ENCODE assay signal across 28 mouse cellular contexts in genomic region chr13:55258651-55259050, GRCm38 (mm10). TPM values are rescaled to one million over a fixed set of nuclear protein-coding genes. Genes with fewer than 3 reads are reported as not detected.
DNase-seq lines count a peak whose midpoint lies in the region; ATAC-seq and TF ChIP-seq lines count a peak whose summit lies in the region.
"Had no signal": no experiment of that assay in that cellular context is flagged by ENCODE, and none has a peak within 500 bp of the region (broad histone marks: within the 10 kb centered on the region; RNA-seq: fewer than 3 reads in every experiment).

No protein-coding gene starts in this region.

- H3K4me3 ChIP-seq in gastrocnemius, adult 2 months: no peak overlapping the region
- H3K4me3 ChIP-seq in lung, postnatal 0 days (ENCODE audit: low read depth, low read length): no peak overlapping the region
- no peak overlapping the region for H3K4me3 ChIP-seq in MEL (ENCODE audit: control insufficient read depth in 1 of 2, insufficient read depth in 1 of 2, low read depth in 2 of 2, low read length in 2 of 2)
- H3K4me3 ChIP-seq in stomach, postnatal 0 days (ENCODE audit: low read depth, low read length): no peak overlapping the region
- H3K4me3 ChIP-seq: embryonic facial prominence, embryonic 12.5 days; hindbrain, embryonic 10.5 days; hindbrain, embryonic 15.5 days; liver, embryonic 12.5 days; midbrain, embryonic 15.5 days had no signal

- 95% methylated on average over 3 of the region's 3 CpGs for WGBS in lung, postnatal 0 days
- WGBS in stomach, postnatal 0 days: 98% methylated on average over 3 of the region's 3 CpGs

- no peak for ATAC-seq in lung, postnatal 0 days
- no peak for ATAC-seq in stomach, postnatal 0 days (ENCODE audit: low FRiP score, low TSS enrichment)
- ATAC-seq: forebrain, embryonic 14.5 days; liver, embryonic 12.5 days; liver, postnatal 0 days; midbrain, embryonic 15.5 days had no signal

- peak; percentile 26; the same call in 1 of the 2 replicates for TF ChIP-seq CTCF in gastrocnemius, adult 2 months (IDR thresholded peaks at IDR 0.05)
- TF ChIP-seq CTCF in lung, postnatal 0 days (IDR thresholded peaks at IDR 0.05): peak; percentile 25
- peak in 2 of 3 experiments; percentile 8 to 26; a peak in 1 of 6 replicates for TF ChIP-seq CTCF in MEL (IDR thresholded peaks at IDR 0.05 in 2 of 3, conservative IDR thresholded peaks at IDR 0.05 in 1 of 3; ENCODE audit: control insufficient read depth in 1 of 3, insufficient read depth in 1 of 3, low read depth in 2 of 3, low read length in 3 of 3, poor library complexity in 1 of 3, severe bottlenecking in 1 of 3)
- TF ChIP-seq CTCF in stomach, postnatal 0 days (IDR thresholded peaks at IDR 0.05; ENCODE audit: low read depth): peak; percentile 46

- H3K4me1 ChIP-seq in lung, postnatal 0 days (ENCODE audit: insufficient read depth, low read depth, low read length): no peaks in the 10 kb centered on the region; the same call in 1 of the 2 replicates
- H3K4me1 ChIP-seq in MEL (ENCODE audit: control insufficient read depth in 1 of 2, insufficient read depth in 2 of 2, low read length in 2 of 2): no peaks in the 10 kb centered on the region; a peak in 2 of 4 replicates
- no peaks in the 10 kb centered on the region for H3K4me1 ChIP-seq in stomach, postnatal 0 days (replicated peaks; ENCODE audit: control insufficient read depth, insufficient read depth)
- H3K4me1 ChIP-seq: embryonic facial prominence, embryonic 12.5 days; hindbrain, embryonic 10.5 days; hindbrain, embryonic 15.5 days; midbrain, embryonic 15.5 days had no signal

- DNase-seq in gastrocnemius, adult 2 months: no peak
- DNase-seq in gastrocnemius, postnatal 10 days: no peak
- DNase-seq in lung, postnatal 0 days (ENCODE audit: low spot score): no peak
- no peak for DNase-seq in lung, adult 18-20 months
- DNase-seq in MEL (ENCODE audit: low read depth, low spot score): no peak
- no peak for DNase-seq in stomach, postnatal 0 days (ENCODE audit: low spot score)
- DNase-seq in layer of hippocampus, postnatal 36 days: no peak
- DNase-seq in testis, postnatal 10 days (ENCODE audit: low spot score): no peak
- DNase-seq: adrenal gland, postnatal 10 days; cerebellum, adult 8-10 months; cerebellum, postnatal 25 days; heart, postnatal 14 days; kidney, adult 8-10 months; kidney, postnatal 10 days; layer of hippocampus, adult 9-11 months; left cerebral cortex, postnatal 4 days; liver, postnatal 0 days; lung, postnatal 10 days; right cerebral cortex, postnatal 25 days; thymus, postnatal 14 days had no signal

- H3K9me3 ChIP-seq in lung, postnatal 0 days (ENCODE audit: low read length): no peaks in the 10 kb centered on the region
- no peaks in the 10 kb centered on the region for H3K9me3 ChIP-seq in MEL (replicated peaks; ENCODE audit: insufficient read depth, low read length)
- no peaks in the 10 kb centered on the region for H3K9me3 ChIP-seq in stomach, postnatal 0 days (ENCODE audit: control insufficient read depth, low read length)
- H3K9me3 ChIP-seq: embryonic facial prominence, embryonic 12.5 days; G1E; hindbrain, embryonic 10.5 days; hindbrain, embryonic 15.5 days; liver, embryonic 12.5 days; midbrain, embryonic 15.5 days had no signal

- peaks cover 12% of the 10 kb centered on the region; the same call in 1 of the 2 replicates for H3K36me3 ChIP-seq in lung, postnatal 0 days (ENCODE audit: insufficient read depth, low read length)
- H3K36me3 ChIP-seq in MEL (ENCODE audit: control insufficient read depth in 1 of 2, insufficient read depth in 2 of 2, low read length in 2 of 2): peaks cover 0 to 7% of the 10 kb centered on the region in 2 experiments; a peak in 2 of 4 replicates
- H3K36me3 ChIP-seq in stomach, postnatal 0 days (ENCODE audit: control insufficient read depth, insufficient read depth, low read length): peaks cover 8% of the 10 kb centered on the region

- no peak overlapping the region for H3K9ac ChIP-seq in lung, postnatal 0 days (replicated peaks; ENCODE audit: low read depth)
- H3K9ac ChIP-seq in MEL (ENCODE audit: control insufficient read depth, low read depth, low read length, poor library complexity, severe bottlenecking): no peak overlapping the region
- no peak overlapping the region for H3K9ac ChIP-seq in stomach, postnatal 0 days (ENCODE audit: low read length)
- H3K9ac ChIP-seq: embryonic facial prominence, embryonic 12.5 days; hindbrain, embryonic 15.5 days; liver, embryonic 12.5 days; liver, postnatal 0 days; midbrain, embryonic 15.5 days had no signal

- intact Hi-C loops in gastrocnemius, adult 2 months (cut with DNase I): no loop called here

- no peak for TF ChIP-seq RAD21 in MEL (IDR thresholded peaks at IDR 0.05; ENCODE audit: low read depth, low read length)

- H3K4me2 ChIP-seq in lung, postnatal 0 days (replicated peaks; ENCODE audit: low read depth, low read length): no peak overlapping the region
- H3K4me2 ChIP-seq in stomach, postnatal 0 days (replicated peaks; ENCODE audit: low read depth): no peak overlapping the region
- H3K4me2 ChIP-seq: embryonic facial prominence, embryonic 12.5 days; hindbrain, embryonic 15.5 days; liver, embryonic 12.5 days; midbrain, embryonic 15.5 days had no signal

- no peak overlapping the region for H3K27ac ChIP-seq in gastrocnemius, adult 2 months
- H3K27ac ChIP-seq in lung, postnatal 0 days (ENCODE audit: low read length): no peak overlapping the region
- H3K27ac ChIP-seq in MEL (ENCODE audit: control insufficient read depth, low read depth, low read length): no peak overlapping the region
- H3K27ac ChIP-seq in stomach, postnatal 0 days (replicated peaks): no peak overlapping the region
- H3K27ac ChIP-seq: embryonic facial prominence, embryonic 12.5 days; hindbrain, embryonic 10.5 days; hindbrain, embryonic 15.5 days; liver, embryonic 12.5 days; macrophage; midbrain, embryonic 15.5 days had no signal

- no peaks in the 10 kb centered on the region for H3K27me3 ChIP-seq in lung, postnatal 0 days (replicated peaks; ENCODE audit: insufficient read depth, low read length)
- H3K27me3 ChIP-seq in MEL (ENCODE audit: control insufficient read depth in 1 of 2, insufficient read depth in 2 of 2, low read length in 2 of 2): no peaks in the 10 kb centered on the region
- no peaks in the 10 kb centered on the region for H3K27me3 ChIP-seq in stomach, postnatal 0 days (ENCODE audit: control insufficient read depth, insufficient read depth, low read length)
- H3K27me3 ChIP-seq: embryonic facial prominence, embryonic 12.5 days; hindbrain, embryonic 15.5 days; liver, embryonic 12.5 days; midbrain, embryonic 15.5 days had no signal

- TF ChIP-seq EP300 in lung, postnatal 0 days (IDR thresholded peaks at IDR 0.05): no peak
- no peak for TF ChIP-seq EP300 in MEL (IDR thresholded peaks at IDR 0.05; ENCODE audit: low read depth in 1 of 2, low read length in 2 of 2)
- TF ChIP-seq EP300 in stomach, postnatal 0 days (optimal IDR thresholded peaks at IDR 0.05): no peak

- no peak for TF ChIP-seq POLR2A in MEL (IDR thresholded peaks at IDR 0.05; ENCODE audit: control insufficient read depth in 1 of 2, insufficient read depth in 1 of 2, low read depth in 1 of 2, low read length in 2 of 2, poor library complexity in 1 of 2)

- H3K79me2 ChIP-seq in MEL (ENCODE audit: control insufficient read depth, insufficient read depth, low read length, poor library complexity): peaks cover 4% of the 10 kb centered on the region; the same call in 1 of the 2 replicates

TF ChIP-seq in MEL, 35 proteins besides CTCF, POLR2A, EP300 and RAD21:
- TF ChIP-seq USF2 (IDR thresholded peaks at IDR 0.05; ENCODE audit: borderline replicate concordance in 1 of 2, insufficient read depth in 1 of 2, low read depth in 1 of 2, low read length in 2 of 2) (no peak), SMC3 (IDR thresholded peaks at IDR 0.05; ENCODE audit: low read depth, low read length) (peak; percentile 12; the same call in 1 of the 2 replicates), ZNF384 (IDR thresholded peaks at IDR 0.05; ENCODE audit: low read depth, low read length) (peak; percentile 73)

RNA-seq across cellular contexts. Expression of gene Nsd1, which starts 49.1 kb away (rescaled TPM):
- 10 to 100 TPM; 49.5 to 56.7 TPM for total RNA-seq in gastrocnemius, adult 2 months (2021)
- total RNA-seq in gastrocnemius, postnatal 10 days (2021): 10 to 100 TPM; 75.4 to 89.6 TPM
- polyA plus RNA-seq in lung, postnatal 0 days (2015; fragmentation: Nextera tagmentation; extraction: Ambion mirVana): 52.4 and 55.7 TPM in 2 replicates
- total RNA-seq in MEL (2012; rRNA removed): 10.0 and 13.3 TPM in 2 replicates
- polyA plus RNA-seq in MEL (2012; ENCODE audit: insufficient read depth in 1 of 2, insufficient read length in 2 of 2, low read depth in 1 of 2, low replicate concordance in 2 of 2, missing spikeins in 1 of 2): 10 to 100 TPM in 1 of 2 experiments, 1 to 10 TPM in 1; 6.3 to 59.3 TPM
- polyA plus RNA-seq in stomach, postnatal 0 days (2015; fragmentation: Nextera tagmentation; extraction: Ambion mirVana): 33.7 and 35.0 TPM in 2 replicates
- total RNA-seq in layer of hippocampus, postnatal 36 days (2021): 100 to 1,000 TPM; 124 to 131 TPM
